Mouse (Mus musculus) adrenal gland, adult 10 weeks (tissue): Measurements from ENCODE around the gene Flnc. TPM values are rescaled to one million over a fixed set of nuclear protein-coding genes. Genes with fewer than 3 reads are reported as not detected.

Source experiments
- polyA plus RNA-seq: library from polyadenylated mRNA; stranded (reverse); fragments of 350-450 nt; fragmentation: Illumina TruSeq; extraction: RNeasy Lipid Tissue Mini Kit (QIAGEN cat#74804); gene quantifications from one replicate; pipeline ENCODE4 v1.2.3, GENCODE M21; 2014; ENCODE audit warnings: low read depth, low replicate concordance

Gene Flnc
- polyA plus RNA-seq: 0.06 TPM

GRCm38 (mm10) chr6:29433038-29433803 is at the start of gene Flnc:
Gene Flnc, plus strand, starts transcription at chr6:29433256.

GRCm38 (mm10) chr6:29388052-29388518 is 45.0 kb upstream of the Flnc start, which contains the start of gene Opn1sw:
Gene Opn1sw, minus strand, starts transcription at chr6:29388468.

GRCm38 (mm10) chr6:29395910-29396713 is 36.9 kb upstream of the Flnc start, which contains the start of gene Ccdc136:
Gene Ccdc136, plus strand, starts transcription at chr6:29396309.

GRCm38 (mm10) chr6:29467583-29468354 is 34.7 kb downstream of the Flnc start, which contains the start of gene Atp6v1f:
Gene Atp6v1f, plus strand, starts transcription at chr6:29467718.

GRCm38 (mm10) chr6:29471137-29471536 is 38.1 kb downstream of the Flnc start, which contains the start of gene Atp6v1fnb:
Gene Atp6v1fnb, plus strand, starts transcription at chr6:29471437.

GRCm38 (mm10) chr6:29507447-29508309 is 74.6 kb downstream of the Flnc start, which contains the start of gene Kcp:
Gene Kcp, minus strand, starts transcription at chr6:29507952.

Other genes starting within 250 kb of the Flnc start
- gene Impdh1, start 216.9 kb upstream of the Flnc start, polyA plus RNA-seq: 16.5 TPM
- 5.7 TPM for gene Hilpda, start 160.8 kb upstream of the Flnc start, polyA plus RNA-seq
- gene Fam71f2, start 153.7 kb upstream of the Flnc start, polyA plus RNA-seq: not detected
- gene Fam71f1, start 114.1 kb upstream of the Flnc start, polyA plus RNA-seq: not detected
- gene Calu, start 85.2 kb upstream of the Flnc start, polyA plus RNA-seq: 382 TPM
- gene Opn1sw, start 44.8 kb upstream of the Flnc start, polyA plus RNA-seq: not detected
- gene Ccdc136, start 36.9 kb upstream of the Flnc start, polyA plus RNA-seq: 0.82 TPM
- gene Atp6v1f, start 34.5 kb downstream of the Flnc start, polyA plus RNA-seq: 33.1 TPM
- not detected for gene Atp6v1fnb, start 38.2 kb downstream of the Flnc start, polyA plus RNA-seq
- not detected for gene Kcp, start 74.7 kb downstream of the Flnc start, polyA plus RNA-seq
- gene Irf5, start 93.4 kb downstream of the Flnc start, polyA plus RNA-seq: 0.93 TPM
- gene Tnpo3, start 176.6 kb downstream of the Flnc start, polyA plus RNA-seq: 66.2 TPM